Mouse (Mus musculus) cortical plate, adult 2 months (tissue): ENCODE measurements around the gene Gjb4.

Source experiments
- CTCF ChIP-seq: fragments of 200-500 bp; IDR thresholded peaks from 2 replicates; pipeline ENCODE4 v1.5.1; 2011; ENCODE audit warnings: mild to moderate bottlenecking, control low read depth, low read length; ENCODE audit not compliant: insufficient read depth; ENCODE audit errors: extremely low read depth
- POLR2A ChIP-seq: fragments of 200-500 bp; IDR thresholded peaks from 2 replicates; pipeline ENCODE4 v1.6.1; 2011; ENCODE audit warnings: mild to moderate bottlenecking, low read length, control low read depth; ENCODE audit not compliant: insufficient read depth; ENCODE audit errors: extremely low read depth

- TF ChIP-seq POLR2A (no peak), CTCF (no peak)
Observed at GRCm38 (mm10) chr4:127337668-127338067, 16.2 kb downstream of the Gjb4 start.
